Mouse (Mus musculus): ENCODE measurements around the gene Filip1. TPM values are rescaled to one million over a fixed set of nuclear protein-coding genes. Genes with fewer than 3 reads are reported as not detected.
"Not testable (repeated sequence)": the region's sequence is repeated elsewhere in the genome, so short reads cannot be mapped to it uniquely, and the experiment has no call there.

Gene Filip1
- total and polyA plus RNA-seq, 3 experiments = not detected

- TF ChIP-seq TCF12 (IDR thresholded peaks at IDR 0.05; ENCODE audit: low read depth, low read length) = no peak
- TF ChIP-seq POLR2AphosphoS5 (IDR thresholded peaks at IDR 0.05; ENCODE audit: borderline replicate concordance, low read depth, low read length) = no peak
- TF ChIP-seq MYB (IDR thresholded peaks at IDR 0.05; ENCODE audit: low read depth, low read length) = no peak
- no peak for TF ChIP-seq NELFE (IDR thresholded peaks at IDR 0.05; ENCODE audit: low read depth, low read length)
- TF ChIP-seq NRF1 (IDR thresholded peaks at IDR 0.05; ENCODE audit: insufficient read depth, low read depth, low read length, poor library complexity, severe bottlenecking) = no peak
- TF ChIP-seq ZNF384 (IDR thresholded peaks at IDR 0.05; ENCODE audit: low read depth, low read length) = no peak
- TF ChIP-seq POLR2AphosphoS2 (IDR thresholded peaks at IDR 0.05; ENCODE audit: low read length) = no peak
- TF ChIP-seq RCOR1 (IDR thresholded peaks at IDR 0.05; ENCODE audit: low read depth, low read length) = no peak
- no peak for TF ChIP-seq MAX (IDR thresholded peaks at IDR 0.05; ENCODE audit: low read length)
- TF ChIP-seq MAFK (IDR thresholded peaks at IDR 0.05; ENCODE audit: borderline replicate concordance, low read depth, low read length) = no peak
- no peak for TF ChIP-seq GATA1 (IDR thresholded peaks at IDR 0.05; ENCODE audit: low read depth, low read length)
- no peak for TF ChIP-seq UBTF (IDR thresholded peaks at IDR 0.05; ENCODE audit: borderline replicate concordance, insufficient read depth, low read depth, low read length)
- TF ChIP-seq TAL1 (IDR thresholded peaks at IDR 0.05; ENCODE audit: low read length) = no peak
- TF ChIP-seq RAD21 (IDR thresholded peaks at IDR 0.05; ENCODE audit: low read depth, low read length) = no peak
- TF ChIP-seq TBP (IDR thresholded peaks at IDR 0.05; ENCODE audit: low read depth, low read length) = no peak
- TF ChIP-seq USF2 (IDR thresholded peaks at IDR 0.05; ENCODE audit: borderline replicate concordance in 1 of 2, insufficient read depth in 1 of 2, low read depth in 1 of 2, low read length in 2 of 2) = no peak
- no peak for TF ChIP-seq EP300 (IDR thresholded peaks at IDR 0.05; ENCODE audit: low read depth in 1 of 2, low read length in 2 of 2)
- TF ChIP-seq POLR2A (IDR thresholded peaks at IDR 0.05; ENCODE audit: control insufficient read depth in 1 of 2, insufficient read depth in 1 of 2, low read depth in 1 of 2, low read length in 2 of 2, poor library complexity in 1 of 2) = no peak
- no peak for TF ChIP-seq MEF2A (IDR thresholded peaks at IDR 0.05; ENCODE audit: extremely low read depth, insufficient replicate concordance, low read depth, low read length, poor library complexity, severe bottlenecking)
Observed at GRCm38 (mm10) chr9:80052951-80053350, 40.3 kb upstream of the Filip1 start.

GRCm38 (mm10) chr9:80049271-80049670 is 36.6 kb upstream of the Filip1 start:
- DNase-seq (ENCODE audit: low read depth, low spot score); H3K27me3 ChIP-seq (ENCODE audit: control insufficient read depth in 1 of 2, insufficient read depth in 2 of 2, low read length in 2 of 2): not testable (repeated sequence)

More at GRCm38 (mm10) chr9:80052951-80053350, 40.3 kb upstream of the Filip1 start:
- H3K4me3 ChIP-seq (ENCODE audit: control insufficient read depth in 1 of 2, insufficient read depth in 1 of 2, low read depth in 2 of 2, low read length in 2 of 2) = no peak overlapping the region
- DNase-seq (ENCODE audit: low read depth, low spot score) = no peak
- H3K27me3 ChIP-seq (ENCODE audit: control insufficient read depth in 1 of 2, insufficient read depth in 2 of 2, low read length in 2 of 2) = no peaks in the 10 kb centered on the region
- H3K27ac ChIP-seq (ENCODE audit: control insufficient read depth, low read depth, low read length) = no peak overlapping the region
- H3K4me1 ChIP-seq (ENCODE audit: control insufficient read depth in 1 of 2, insufficient read depth in 2 of 2, low read length in 2 of 2) = peaks cover 0 to 1% of the 10 kb centered on the region in 2 experiments; a peak in 1 of 4 replicates
- H3K9me3 ChIP-seq (replicated peaks; ENCODE audit: insufficient read depth, low read length) = no peaks in the 10 kb centered on the region
- H3K79me2 ChIP-seq (ENCODE audit: control insufficient read depth, insufficient read depth, low read length, poor library complexity) = no peaks in the 10 kb centered on the region
- H3K9ac ChIP-seq (ENCODE audit: control insufficient read depth, low read depth, low read length, poor library complexity, severe bottlenecking) = no peak overlapping the region
- H3K36me3 ChIP-seq (ENCODE audit: control insufficient read depth in 1 of 2, insufficient read depth in 2 of 2, low read length in 2 of 2) = peaks cover 0 to under 1% of the 10 kb centered on the region in 2 experiments; a peak in 1 of 4 replicates

GRCm38 (mm10) chr9:80044301-80044700 is 31.6 kb upstream of the Filip1 start:
- not testable (repeated sequence) for DNase-seq (ENCODE audit: low read depth, low spot score); H3K4me1 ChIP-seq (ENCODE audit: control insufficient read depth in 1 of 2, insufficient read depth in 2 of 2, low read length in 2 of 2); H3K27me3 ChIP-seq (ENCODE audit: control insufficient read depth in 1 of 2, insufficient read depth in 2 of 2, low read length in 2 of 2); H3K36me3 ChIP-seq (ENCODE audit: control insufficient read depth in 1 of 2, insufficient read depth in 2 of 2, low read length in 2 of 2); H3K79me2 ChIP-seq (ENCODE audit: control insufficient read depth, insufficient read depth, low read length, poor library complexity); H3K27ac ChIP-seq (ENCODE audit: control insufficient read depth, low read depth, low read length); H3K4me3 ChIP-seq (ENCODE audit: control insufficient read depth in 1 of 2, insufficient read depth in 1 of 2, low read depth in 2 of 2, low read length in 2 of 2); H3K9ac ChIP-seq (ENCODE audit: control insufficient read depth, low read depth, low read length, poor library complexity, severe bottlenecking); H3K9me3 ChIP-seq (replicated peaks; ENCODE audit: insufficient read depth, low read length)

More at GRCm38 (mm10) chr9:80049271-80049670, 36.6 kb upstream of the Filip1 start:
- H3K27ac ChIP-seq (ENCODE audit: control insufficient read depth, low read depth, low read length); H3K36me3 ChIP-seq (ENCODE audit: control insufficient read depth in 1 of 2, insufficient read depth in 2 of 2, low read length in 2 of 2); H3K79me2 ChIP-seq (ENCODE audit: control insufficient read depth, insufficient read depth, low read length, poor library complexity); H3K9me3 ChIP-seq (replicated peaks; ENCODE audit: insufficient read depth, low read length); H3K9ac ChIP-seq (ENCODE audit: control insufficient read depth, low read depth, low read length, poor library complexity, severe bottlenecking); H3K4me1 ChIP-seq (ENCODE audit: control insufficient read depth in 1 of 2, insufficient read depth in 2 of 2, low read length in 2 of 2); H3K4me3 ChIP-seq (ENCODE audit: control insufficient read depth in 1 of 2, insufficient read depth in 1 of 2, low read depth in 2 of 2, low read length in 2 of 2): not testable (repeated sequence)

All from MEL (cell line).